Mouse (Mus musculus): ENCODE measurements around the gene Gng7. TPM values are rescaled to one million over a fixed set of nuclear protein-coding genes. Genes with fewer than 3 reads are reported as not detected.

The Gng7 gene
- total and polyA plus RNA-seq, 3 experiments: 0.24 to 0.47 TPM; not detected in 1

DNA sequence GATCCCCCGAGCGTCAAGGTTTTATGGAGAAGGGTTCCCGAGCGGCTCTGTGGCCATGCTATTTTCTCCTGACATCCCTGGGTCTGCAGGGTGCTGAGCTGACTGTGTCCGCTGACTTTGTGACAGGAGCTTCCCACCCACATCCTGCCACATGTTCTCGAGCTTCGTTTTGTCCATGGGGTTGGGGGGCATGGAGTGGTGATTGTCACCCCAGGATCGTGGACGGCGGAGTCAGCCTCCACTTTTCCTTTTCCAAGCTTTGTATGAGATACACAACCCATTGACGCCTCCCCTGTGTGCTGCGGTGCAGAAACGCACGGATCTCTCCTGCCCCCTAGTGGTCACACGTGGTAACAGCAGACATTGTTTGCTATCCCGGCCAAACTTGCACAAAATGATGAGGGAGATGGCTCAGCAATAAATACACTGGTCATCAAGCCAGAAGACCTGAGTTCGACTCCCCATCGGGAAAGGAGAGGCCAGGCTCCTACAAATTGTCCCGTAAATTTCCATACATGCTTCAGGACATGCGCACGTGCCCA, 19.6 kb downstream of the Gng7 start:
- TF ChIP-seq EP300 (IDR thresholded peaks at IDR 0.05; ENCODE audit: low read length) (no peak), MAZ (IDR thresholded peaks at IDR 0.05; ENCODE audit: low read depth, low read length) (peak; percentile 32; the same call in 1 of the 2 replicates), MEF2A (IDR thresholded peaks at IDR 0.05; ENCODE audit: borderline replicate concordance, low read depth, low read length) (0 out of 2 replicates have a peak, but pooled peaks have one; percentile 23), USF2 (conservative IDR thresholded peaks at IDR 0.05; ENCODE audit: low read depth, low read length) (no peak), BHLHE40 (IDR thresholded peaks at IDR 0.05; ENCODE audit: low read depth, low read length) (peak; percentile 26; the same call in 1 of the 2 replicates), ZMIZ1 (IDR thresholded peaks at IDR 0.05; ENCODE audit: low read depth, low read length) (no peak), UBTF (IDR thresholded peaks at IDR 0.05; ENCODE audit: low read depth, low read length) (no peak), TBP (conservative IDR thresholded peaks at IDR 0.05; ENCODE audit: low read depth, low read length) (no peak), SIN3A (IDR thresholded peaks at IDR 0.05; ENCODE audit: low read length) (peak; percentile 60), SMC3 (IDR thresholded peaks at IDR 0.05; ENCODE audit: low read depth, low read length) (peak; percentile 96), MAFK (IDR thresholded peaks at IDR 0.05; ENCODE audit: insufficient replicate concordance, low read length) (no peak), ETS1 (conservative IDR thresholded peaks at IDR 0.05; ENCODE audit: low read depth, low read length) (no peak), JUND (conservative IDR thresholded peaks at IDR 0.05; ENCODE audit: low read depth, low read length) (no peak), TCF12 (IDR thresholded peaks at IDR 0.05; ENCODE audit: low read depth, low read length) (no peak), E2F4 (IDR thresholded peaks at IDR 0.05; ENCODE audit: insufficient replicate concordance, low read depth, low read length) (no peak), MXI1 (IDR thresholded peaks at IDR 0.05; ENCODE audit: low read depth, low read length) (no peak; the same call in 1 of the 2 replicates), RCOR1 (conservative IDR thresholded peaks at IDR 0.05; ENCODE audit: low read depth, low read length) (no peak), JUN (IDR thresholded peaks at IDR 0.05; ENCODE audit: insufficient read depth, low read depth, low read length) (no peak), POLR2A (IDR thresholded peaks at IDR 0.05; ENCODE audit: low read depth, low read length) (no peak), ZC3H11A (IDR thresholded peaks at IDR 0.05; ENCODE audit: low read depth, low read length) (peak; percentile 93), PAX5 (IDR thresholded peaks at IDR 0.05; ENCODE audit: low read length) (no peak), GABPA (IDR thresholded peaks at IDR 0.05; ENCODE audit: insufficient replicate concordance, low read depth, low read length) (no peak), NELFE (IDR thresholded peaks at IDR 0.05; ENCODE audit: low read depth, low read length) (peak; percentile 42; the same call in 1 of the 2 replicates), CTCF (conservative IDR thresholded peaks at IDR 0.05 in 1 of 2, IDR thresholded peaks at IDR 0.05 in 1 of 2; ENCODE audit: low read depth in 2 of 2, low read length in 2 of 2) (peak; percentile 97 to 98), POLR2AphosphoS2 (IDR thresholded peaks at IDR 0.05; ENCODE audit: low read depth, low read length) (no peak), MYC (IDR thresholded peaks at IDR 0.05; ENCODE audit: low read depth, low read length) (peak; percentile 67; the same call in 1 of the 2 replicates), ZNF384 (IDR thresholded peaks at IDR 0.05; ENCODE audit: low read depth, low read length) (peak; percentile 56), ZKSCAN1 (IDR thresholded peaks at IDR 0.05; ENCODE audit: borderline replicate concordance, low read depth, low read length) (no peak), IRF4 (IDR thresholded peaks at IDR 0.05; ENCODE audit: low read depth, low read length) (no peak), KAT2A (IDR thresholded peaks at IDR 0.05; ENCODE audit: insufficient replicate concordance, low read length) (no peak), CHD2 (IDR thresholded peaks at IDR 0.05; ENCODE audit: low read length) (no peak), USF1 (IDR thresholded peaks at IDR 0.05; ENCODE audit: low read depth, low read length) (no peak), NRF1 (IDR thresholded peaks at IDR 0.05; ENCODE audit: low read depth, low read length) (no peak), ELF1 (IDR thresholded peaks at IDR 0.05; ENCODE audit: low read depth, low read length) (0 out of 2 replicates have a peak, but pooled peaks have one; percentile 7), MAX (IDR thresholded peaks at IDR 0.05; ENCODE audit: low read length) (peak; percentile 91), HCFC1 (IDR thresholded peaks at IDR 0.05; ENCODE audit: low read depth, low read length) (no peak), CHD1 (IDR thresholded peaks at IDR 0.05; ENCODE audit: low read depth, low read length) (no peak), RAD21 (IDR thresholded peaks at IDR 0.05; ENCODE audit: low read depth, low read length) (no peak; the same call in none of the 2 replicates)

More for the DNA sequence above, 19.6 kb downstream of the Gng7 start:
- no peak overlapping the region for H3K27ac ChIP-seq (ENCODE audit: insufficient read depth, low read depth)
- H3K4me2 ChIP-seq (ENCODE audit: insufficient read depth, low read depth, poor library complexity, severe bottlenecking): no peak overlapping the region
- H3K79me2 ChIP-seq (replicated peaks; ENCODE audit: control insufficient read depth, extremely low read depth, insufficient read depth, poor library complexity, severe bottlenecking): no peaks in the 10 kb centered on the region
- H3K4me3 ChIP-seq (replicated peaks in 1 of 3; ENCODE audit: low read depth in 2 of 3, low read length in 2 of 3, poor library complexity in 1 of 3): no peak overlapping the region
- H3K9me3 ChIP-seq (replicated peaks; ENCODE audit: low read length): peaks cover 6% of the 10 kb centered on the region
- H3K4me1 ChIP-seq (ENCODE audit: control insufficient read depth in 1 of 2, insufficient read depth in 2 of 2): peaks cover 16 to 46% of the 10 kb centered on the region in 2 experiments
- peak; percentile 71 for DNase-seq (ENCODE audit: extremely low read depth)
- H3K9ac ChIP-seq (ENCODE audit: insufficient read depth, low read depth): no peak overlapping the region
- in situ Hi-C loops (cut with MboI; ENCODE audit: low pct_ligation_motif_present, low pct_unique_long_range_greater_than_20kb, low sequenced_read_pairs) (loop anchor here (5.0 to 10.0 kb wide), 3 partner anchors 177 to 248 kb away; partner anchors contain the start of gene Amh), dilution Hi-C loops (cut with MboI; ENCODE audit: extremely low pct_ligation_motif_present, extremely low pct_unique_long_range_greater_than_20kb, low sequenced_read_pairs) (no loop called here)
- peaks cover 51% of the 10 kb centered on the region for H3K27me3 ChIP-seq (replicated peaks)
- H3K36me3 ChIP-seq (replicated peaks in 1 of 2; ENCODE audit: control insufficient read depth in 1 of 2, insufficient read depth in 1 of 2, low read length in 1 of 2): no peaks in the 10 kb centered on the region

Measured in CH12.LX (cell line).